In the genomic region with DNA sequence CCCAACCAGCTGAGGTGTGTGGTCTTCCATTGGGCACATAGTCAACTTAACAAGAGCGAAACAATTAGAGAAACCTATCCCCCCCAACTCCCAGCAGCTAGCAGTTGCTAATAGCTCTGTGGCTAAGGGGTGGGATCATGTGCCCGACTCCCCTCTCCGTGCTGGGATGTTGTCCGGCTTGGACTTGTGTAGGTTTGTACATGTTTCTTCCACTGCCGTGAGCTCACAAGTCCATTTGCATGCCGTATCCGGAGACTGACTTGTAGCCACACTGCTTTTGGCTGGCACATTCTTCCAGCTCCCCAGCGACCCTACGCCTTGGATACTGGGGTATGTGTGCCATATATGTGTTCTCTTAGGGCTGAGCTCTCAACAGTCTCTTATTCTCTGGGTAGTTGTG, we compare ENCODE assay signal across 15 mouse cellular contexts. TPM values are rescaled to one million over a fixed set of nuclear protein-coding genes. Genes with fewer than 3 reads are reported as not detected.
A peak's percentile ranks its signal among the peaks of the same experiment; 100 is the strongest.
DNase-seq lines count a peak whose midpoint lies in the region; ATAC-seq lines count a peak whose summit lies in the region.
"Had no signal": no experiment of that assay in that cellular context is flagged by ENCODE, and none has a peak within 500 bp of the region (broad histone marks: within the 10 kb centered on the region; RNA-seq: fewer than 3 reads in every experiment).

No protein-coding gene starts in this region.

- no peak overlapping the region for H3K9ac ChIP-seq in forebrain, embryonic 12.5 days
- no peak overlapping the region for H3K9ac ChIP-seq in forebrain, embryonic 15.5 days (replicated peaks)
- H3K9ac ChIP-seq in intestine, embryonic 15.5 days, result no peak overlapping the region
- H3K9ac ChIP-seq in intestine, embryonic 16.5 days (ENCODE audit: low read depth, low read length), result no peak overlapping the region
- no peak overlapping the region for H3K9ac ChIP-seq in midbrain, embryonic 12.5 days (replicated peaks)
- H3K9ac ChIP-seq in midbrain, embryonic 15.5 days, result no peak overlapping the region
- H3K9ac ChIP-seq in neural tube, embryonic 15.5 days (replicated peaks), result no peak overlapping the region
- H3K9ac ChIP-seq: forebrain, postnatal 0 days; kidney, embryonic 15.5 days had no signal

- no peaks in the 10 kb centered on the region for H3K36me3 ChIP-seq in forebrain, embryonic 12.5 days (replicated peaks)
- H3K36me3 ChIP-seq in forebrain, embryonic 15.5 days, result no peaks in the 10 kb centered on the region
- no peaks in the 10 kb centered on the region for H3K36me3 ChIP-seq in intestine, embryonic 15.5 days
- H3K36me3 ChIP-seq in intestine, embryonic 16.5 days (ENCODE audit: control insufficient read depth, insufficient read depth, low read length), result no peaks in the 10 kb centered on the region
- H3K36me3 ChIP-seq in midbrain, embryonic 12.5 days, result no peaks in the 10 kb centered on the region
- H3K36me3 ChIP-seq in midbrain, embryonic 15.5 days (replicated peaks), result no peaks in the 10 kb centered on the region
- H3K36me3 ChIP-seq in neural tube, embryonic 15.5 days, result no peaks in the 10 kb centered on the region
- H3K36me3 ChIP-seq: embryonic facial prominence, embryonic 10.5 days; kidney, embryonic 15.5 days had no signal

- no peak overlapping the region for H3K4me3 ChIP-seq in forebrain, embryonic 12.5 days (replicated peaks)
- H3K4me3 ChIP-seq in forebrain, embryonic 15.5 days, result no peak overlapping the region
- H3K4me3 ChIP-seq in intestine, embryonic 15.5 days (replicated peaks), result no peak overlapping the region
- H3K4me3 ChIP-seq in intestine, embryonic 16.5 days (ENCODE audit: low read length), result no peak overlapping the region
- no peak overlapping the region for H3K4me3 ChIP-seq in midbrain, embryonic 12.5 days
- no peak overlapping the region for H3K4me3 ChIP-seq in midbrain, embryonic 15.5 days
- H3K4me3 ChIP-seq in neural tube, embryonic 15.5 days (replicated peaks), result no peak overlapping the region
- H3K4me3 ChIP-seq: embryonic facial prominence, embryonic 10.5 days; kidney, embryonic 15.5 days had no signal

- no peaks in the 10 kb centered on the region for H3K9me3 ChIP-seq in forebrain, embryonic 12.5 days
- H3K9me3 ChIP-seq in forebrain, embryonic 15.5 days, result no peaks in the 10 kb centered on the region
- no peaks in the 10 kb centered on the region for H3K9me3 ChIP-seq in intestine, embryonic 15.5 days
- H3K9me3 ChIP-seq in intestine, embryonic 16.5 days (ENCODE audit: control insufficient read depth, low read length), result no peaks in the 10 kb centered on the region
- no peaks in the 10 kb centered on the region for H3K9me3 ChIP-seq in midbrain, embryonic 12.5 days
- H3K9me3 ChIP-seq in midbrain, embryonic 15.5 days, result no peaks in the 10 kb centered on the region
- no peaks in the 10 kb centered on the region for H3K9me3 ChIP-seq in neural tube, embryonic 15.5 days (replicated peaks)
- H3K9me3 ChIP-seq: embryonic facial prominence, embryonic 10.5 days; kidney, embryonic 15.5 days had no signal

- H3K4me1 ChIP-seq in forebrain, embryonic 12.5 days, result peaks cover 71% of the 10 kb centered on the region
- peaks cover 61% of the 10 kb centered on the region for H3K4me1 ChIP-seq in forebrain, embryonic 15.5 days
- H3K4me1 ChIP-seq in intestine, embryonic 15.5 days (replicated peaks), result peaks cover 64% of the 10 kb centered on the region
- H3K4me1 ChIP-seq in intestine, embryonic 16.5 days (ENCODE audit: control insufficient read depth, insufficient read depth, low read length), result peaks cover 64% of the 10 kb centered on the region
- peaks cover 55% of the 10 kb centered on the region for H3K4me1 ChIP-seq in midbrain, embryonic 12.5 days
- H3K4me1 ChIP-seq in midbrain, embryonic 15.5 days, result peaks cover 39% of the 10 kb centered on the region
- peaks cover 72% of the 10 kb centered on the region for H3K4me1 ChIP-seq in neural tube, embryonic 15.5 days

- DNase-seq in adrenal gland, adult 2 months, result no peak
- DNase-seq: forebrain, postnatal 0 days; layer of hippocampus, postnatal 36 days; left cerebral cortex, postnatal 4 days; right cerebral cortex, adult 18-20 months had no signal

- peak overlapping the region; percentile 50; the same call in 1 of the 2 replicates for H3K27ac ChIP-seq in forebrain, embryonic 12.5 days
- H3K27ac ChIP-seq in forebrain, embryonic 15.5 days (replicated peaks), result no peak overlapping the region
- 0 out of 2 replicates have a peak overlapping the region, but pooled peaks have one; percentile 9 for H3K27ac ChIP-seq in intestine, embryonic 15.5 days
- no peak overlapping the region for H3K27ac ChIP-seq in intestine, embryonic 16.5 days (ENCODE audit: low read length)
- peak overlapping the region; percentile 1; the same call in 1 of the 2 replicates for H3K27ac ChIP-seq in midbrain, embryonic 12.5 days (replicated peaks)
- no peak overlapping the region for H3K27ac ChIP-seq in midbrain, embryonic 15.5 days
- peak overlapping the region; percentile 35; the same call in 1 of the 2 replicates for H3K27ac ChIP-seq in neural tube, embryonic 15.5 days (replicated peaks)
- H3K27ac ChIP-seq: embryonic facial prominence, embryonic 10.5 days had no signal

- H3K4me2 ChIP-seq in forebrain, embryonic 12.5 days, result no peak overlapping the region
- no peak overlapping the region for H3K4me2 ChIP-seq in forebrain, embryonic 15.5 days (replicated peaks)
- H3K4me2 ChIP-seq in intestine, embryonic 15.5 days (replicated peaks), result no peak overlapping the region
- H3K4me2 ChIP-seq in intestine, embryonic 16.5 days (ENCODE audit: low read depth, low read length), result no peak overlapping the region
- no peak overlapping the region for H3K4me2 ChIP-seq in midbrain, embryonic 12.5 days (replicated peaks)
- H3K4me2 ChIP-seq in midbrain, embryonic 15.5 days, result no peak overlapping the region
- H3K4me2 ChIP-seq in neural tube, embryonic 15.5 days, result no peak overlapping the region
- H3K4me2 ChIP-seq: kidney, embryonic 15.5 days had no signal

- ATAC-seq in forebrain, embryonic 12.5 days (ENCODE audit: low FRiP score), result no peak
- no peak for ATAC-seq in forebrain, embryonic 15.5 days (replicated peaks)
- ATAC-seq in intestine, embryonic 15.5 days, result no peak
- ATAC-seq in intestine, embryonic 16.5 days, result no peak
- ATAC-seq in midbrain, embryonic 12.5 days (ENCODE audit: low FRiP score, low read depth), result no peak
- no peak for ATAC-seq in midbrain, embryonic 15.5 days (replicated peaks)
- no peak for ATAC-seq in neural tube, embryonic 15.5 days (ENCODE audit: low FRiP score)
- ATAC-seq: forebrain, postnatal 0 days; inflammation-experienced regulatory T-cells, adult 6 months had no signal

- WGBS in forebrain, embryonic 12.5 days, result 84% methylated on average over 9 of the region's 9 CpGs
- WGBS in forebrain, embryonic 15.5 days, result 75% methylated on average over 9 of the region's 9 CpGs
- WGBS in intestine, embryonic 15.5 days, result 88% methylated on average over 9 of the region's 9 CpGs
- 92% methylated on average over 9 of the region's 9 CpGs for WGBS in intestine, embryonic 16.5 days
- 89% methylated on average over 9 of the region's 9 CpGs for WGBS in midbrain, embryonic 12.5 days
- WGBS in midbrain, embryonic 15.5 days, result 82% methylated on average over 9 of the region's 9 CpGs
- WGBS in neural tube, embryonic 15.5 days, result 77% methylated on average over 9 of the region's 9 CpGs

- H3K27me3 ChIP-seq in forebrain, embryonic 12.5 days, result no peaks in the 10 kb centered on the region
- no peaks in the 10 kb centered on the region for H3K27me3 ChIP-seq in forebrain, embryonic 15.5 days
- no peaks in the 10 kb centered on the region for H3K27me3 ChIP-seq in intestine, embryonic 15.5 days (replicated peaks)
- no peaks in the 10 kb centered on the region for H3K27me3 ChIP-seq in intestine, embryonic 16.5 days (replicated peaks; ENCODE audit: control insufficient read depth, insufficient read depth, low read length)
- H3K27me3 ChIP-seq in midbrain, embryonic 12.5 days, result no peaks in the 10 kb centered on the region
- no peaks in the 10 kb centered on the region for H3K27me3 ChIP-seq in midbrain, embryonic 15.5 days (replicated peaks)
- no peaks in the 10 kb centered on the region for H3K27me3 ChIP-seq in neural tube, embryonic 15.5 days (replicated peaks)
- H3K27me3 ChIP-seq: kidney, embryonic 15.5 days had no signal

RNA-seq across cellular contexts. Expression of a gene that starts 55.4 kb away (rescaled TPM):
- polyA plus RNA-seq in forebrain, embryonic 12.5 days (2016; fragmentation: Nextera tagmentation; extraction: Ambion mirVana), result 41.2 and 45.3 TPM in 2 replicates
- 75.8 and 78.7 TPM in 2 replicates for polyA plus RNA-seq in forebrain, embryonic 15.5 days (2015; fragmentation: Nextera tagmentation; extraction: Ambion mirVana)
- 20.9 and 26.5 TPM in 2 replicates for polyA plus RNA-seq in intestine, embryonic 15.5 days (2015; fragmentation: Nextera tagmentation; extraction: Ambion mirVana)
- polyA plus RNA-seq in intestine, embryonic 16.5 days (2015; fragmentation: Nextera tagmentation; extraction: Ambion mirVana), result 21.7 and 23.7 TPM in 2 replicates
- polyA plus RNA-seq in midbrain, embryonic 12.5 days (2016; fragmentation: Nextera tagmentation; extraction: Ambion mirVana), result 38.0 and 42.2 TPM in 2 replicates
- 60.7 and 61.2 TPM in 2 replicates for polyA plus RNA-seq in midbrain, embryonic 15.5 days (2015; fragmentation: Nextera tagmentation; extraction: Ambion mirVana)
- 50.9 and 52.9 TPM in 2 replicates for polyA plus RNA-seq in neural tube, embryonic 15.5 days (2015; fragmentation: Nextera tagmentation; extraction: Ambion mirVana)
- 10 to 100 TPM; 67.8 to 83.7 TPM for total RNA-seq in adrenal gland, adult 2 months (2021)
- 52.2 and 52.3 TPM in 2 replicates for polyA plus RNA-seq in adrenal gland, adult 2 months (2012; rRNA removed)

Comparison
In these comparisons a context has a peak if more than half of its experiments do, and no peak if none do; other contexts are left out.
1. H3K27ac ChIP-seq: peak in forebrain, embryonic 12.5 days (single experiment), intestine, embryonic 15.5 days (single experiment), midbrain, embryonic 12.5 days (single experiment) and neural tube, embryonic 15.5 days (single experiment); none in forebrain, embryonic 15.5 days (single experiment), intestine, embryonic 16.5 days (single experiment) and midbrain, embryonic 15.5 days (single experiment).